Mouse (Mus musculus): ENCODE results near the gene Hist2h2be.

DNA sequence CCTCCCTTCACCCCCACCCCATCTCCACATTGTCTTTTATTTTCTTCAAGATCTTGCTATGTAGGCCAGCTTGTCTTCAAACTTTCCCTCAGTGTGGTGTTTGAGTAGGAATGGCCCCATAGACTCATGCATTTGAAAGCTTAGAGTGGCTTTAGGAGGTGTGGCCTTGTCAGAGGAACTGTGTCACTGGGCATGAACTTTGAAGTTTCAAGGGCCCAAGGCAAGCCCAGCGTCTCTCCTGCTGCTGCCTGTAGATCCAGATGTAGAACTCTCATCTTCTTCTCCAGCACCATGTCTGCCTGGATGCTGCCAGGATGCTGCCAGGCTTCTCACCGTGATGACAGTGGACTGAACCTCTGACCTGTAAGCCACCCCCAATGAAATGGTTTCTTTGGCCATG lies 7.9 kb downstream of the Hist2h2be start:
- TF ChIP-seq CTCF (IDR thresholded peaks at IDR 0.05; ENCODE audit: low read depth, low read length): no peak
- TF ChIP-seq TAL1 (conservative IDR thresholded peaks at IDR 0.05; ENCODE audit: low read depth, low read length): no peak

Data from G1E (cell line).